Mouse (Mus musculus): Measurements from ENCODE around the gene Gm5089. TPM values are rescaled to one million over a fixed set of nuclear protein-coding genes. Genes with fewer than 3 reads are reported as not detected.

Gene Gm5089
- polyA plus RNA-seq, 1 experiment, result not detected

DNA sequence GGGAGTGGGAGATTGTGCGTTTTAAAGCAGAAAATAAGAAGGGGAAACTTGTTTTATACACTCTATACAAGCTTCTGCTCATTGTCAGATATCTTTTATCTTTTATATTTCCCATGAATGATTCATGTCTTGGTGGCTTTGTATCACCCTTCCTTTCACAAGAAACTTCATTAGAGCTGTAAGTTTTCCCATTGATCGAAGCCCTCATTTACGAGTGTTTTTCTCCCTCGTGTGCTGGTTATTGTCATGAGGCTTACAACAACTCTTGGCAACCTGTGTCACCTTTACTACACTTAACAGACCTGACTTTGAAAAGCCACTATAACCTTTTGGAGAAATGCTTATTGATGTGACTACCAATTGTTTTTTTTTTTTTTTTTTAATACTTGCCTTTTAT, 4.6 kb upstream of the Gm5089 start:
- Histone ChIP-seq H3K9me3 (no peaks in the 10 kb centered on the region), H3K4me3 (replicated peaks) (no peak overlapping the region), H3K27me3 (replicated peaks) (peaks cover 57% of the 10 kb centered on the region), H3K36me3 (replicated peaks; ENCODE audit: low read length) (no peaks in the 10 kb centered on the region), H3K4me1 (peaks cover 8% of the 10 kb centered on the region)
- TF ChIP-seq FLI1 (IDR thresholded peaks at IDR 0.05; ENCODE audit: low read length) (no peak), GATA1 (IDR thresholded peaks at IDR 0.05; ENCODE audit: borderline replicate concordance, low read length) (no peak)

DNA sequence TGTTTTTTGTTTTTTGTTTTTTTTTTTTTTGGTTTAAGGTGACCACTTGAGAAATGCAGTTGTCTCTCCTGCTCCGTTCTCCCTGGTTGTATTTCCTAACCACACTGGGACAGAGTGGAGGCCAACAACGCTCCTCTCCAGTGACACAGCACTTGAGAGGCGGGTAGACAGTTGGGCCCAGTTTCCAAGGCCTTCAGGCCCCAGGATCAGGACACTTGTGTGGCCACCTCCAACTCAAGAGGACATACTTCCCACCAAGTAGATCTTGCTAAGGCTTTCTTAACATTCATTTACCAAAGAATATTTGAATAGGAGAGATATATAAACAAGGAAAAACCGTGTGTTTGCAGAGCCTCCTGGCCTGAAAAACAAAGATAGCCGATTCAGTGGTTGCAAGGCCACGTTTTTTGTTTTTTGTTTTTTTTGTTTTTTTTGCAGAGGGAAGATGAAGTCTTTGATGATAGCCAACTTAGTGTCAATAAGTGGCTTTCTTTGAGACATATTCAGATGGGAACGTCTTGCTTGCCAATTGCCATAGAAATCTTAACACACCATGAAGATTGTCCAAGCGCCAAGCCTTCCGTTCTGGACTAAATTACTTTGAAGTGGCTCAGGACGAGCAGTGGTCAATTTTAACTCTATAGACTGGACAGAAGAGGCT, 4.1 kb upstream of the Gm5089 start:
- H3K27me3 ChIP-seq (replicated peaks), result peaks cover 58% of the 10 kb centered on the region
- TF ChIP-seq FLI1 (IDR thresholded peaks at IDR 0.05; ENCODE audit: low read length) (no peak), GATA1 (IDR thresholded peaks at IDR 0.05; ENCODE audit: borderline replicate concordance, low read length) (no peak)
- H3K4me3 ChIP-seq (replicated peaks), result no peak overlapping the region
- H3K9me3 ChIP-seq, result no peaks in the 10 kb centered on the region
- H3K4me1 ChIP-seq, result peaks cover 8% of the 10 kb centered on the region
- H3K36me3 ChIP-seq (replicated peaks; ENCODE audit: low read length), result no peaks in the 10 kb centered on the region

DNA sequence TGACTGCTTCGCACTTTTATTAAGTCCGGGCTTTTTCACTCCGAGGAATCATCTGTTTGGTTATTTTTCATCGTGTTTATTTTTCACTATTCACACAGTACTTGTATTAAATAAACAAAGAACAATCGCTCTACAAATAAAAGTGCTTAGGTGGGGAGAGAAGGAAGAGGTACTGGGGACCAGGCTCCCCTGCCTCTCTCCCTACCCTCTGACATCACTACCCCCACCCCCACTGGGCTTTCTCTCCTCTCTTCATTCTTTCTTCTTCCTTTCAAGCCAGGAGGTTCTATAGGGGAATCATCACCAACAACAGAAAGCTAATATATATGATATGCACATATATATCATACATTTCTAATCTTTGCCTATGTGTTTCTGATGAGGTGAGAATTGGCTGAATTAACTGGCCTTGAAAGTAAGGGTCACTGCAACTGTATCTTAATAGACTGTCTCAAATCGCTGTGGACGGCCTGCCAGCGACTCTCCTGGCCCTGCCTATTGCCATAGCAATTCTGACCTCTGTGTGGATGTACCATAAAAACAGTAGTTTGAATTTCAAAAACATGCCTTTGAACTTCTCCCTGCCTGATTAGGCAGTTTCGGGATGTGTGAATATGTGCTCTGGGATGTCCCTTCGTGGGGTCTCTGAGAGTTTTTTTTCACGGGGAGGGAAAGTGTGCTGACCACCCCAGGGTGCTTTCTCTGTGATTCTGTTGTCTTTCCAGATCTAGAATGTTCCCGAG, 3.3 kb upstream of the Gm5089 start:
- peak overlapping the region; percentile 51 for H3K4me3 ChIP-seq (replicated peaks)
- peaks cover 8% of the 10 kb centered on the region for H3K4me1 ChIP-seq
- peaks cover 62% of the 10 kb centered on the region for H3K27me3 ChIP-seq (replicated peaks)
- H3K36me3 ChIP-seq (replicated peaks; ENCODE audit: low read length), result no peaks in the 10 kb centered on the region
- TF ChIP-seq GATA1 (IDR thresholded peaks at IDR 0.05; ENCODE audit: borderline replicate concordance, low read length) (no peak), FLI1 (IDR thresholded peaks at IDR 0.05; ENCODE audit: low read length) (no peak)
- H3K9me3 ChIP-seq, result no peaks in the 10 kb centered on the region

DNA sequence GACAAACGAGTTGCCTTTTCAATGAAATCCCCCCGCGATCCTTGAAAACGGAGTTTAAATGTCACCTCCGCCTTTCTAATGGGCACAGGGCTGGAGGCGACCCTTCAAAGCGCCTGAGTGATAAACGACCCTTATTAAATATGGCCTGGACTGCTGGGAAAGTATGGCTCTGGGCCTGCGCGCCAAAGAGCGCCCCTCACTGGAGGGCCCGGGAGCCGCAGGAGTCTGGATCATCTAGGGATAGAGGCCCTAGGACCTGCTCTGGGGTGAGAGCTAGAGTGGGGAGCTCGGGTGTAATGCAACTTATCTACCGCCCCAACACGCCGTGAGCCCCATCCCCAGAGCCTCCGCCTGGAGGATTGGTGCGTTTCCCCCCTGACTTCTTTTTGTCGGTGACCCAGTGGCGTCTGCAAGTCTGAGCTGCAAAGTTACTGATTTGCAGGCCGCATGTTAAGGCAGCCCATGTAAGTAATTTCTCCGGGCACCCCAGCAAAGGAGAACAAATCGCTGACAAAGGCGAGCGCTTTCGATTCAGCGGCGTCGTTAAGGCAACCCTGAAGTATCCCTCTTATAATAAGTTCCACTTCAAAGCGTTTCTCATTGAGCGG, 2.6 kb upstream of the Gm5089 start:
- TF ChIP-seq GATA1 (IDR thresholded peaks at IDR 0.05; ENCODE audit: borderline replicate concordance, low read length) (no peak), FLI1 (IDR thresholded peaks at IDR 0.05; ENCODE audit: low read length) (no peak)
- Histone ChIP-seq H3K4me1 (peaks cover 8% of the 10 kb centered on the region), H3K9me3 (no peaks in the 10 kb centered on the region), H3K4me3 (replicated peaks) (peak overlapping the region; percentile 81), H3K27me3 (replicated peaks) (peaks cover 67% of the 10 kb centered on the region), H3K36me3 (replicated peaks; ENCODE audit: low read length) (no peaks in the 10 kb centered on the region)

DNA sequence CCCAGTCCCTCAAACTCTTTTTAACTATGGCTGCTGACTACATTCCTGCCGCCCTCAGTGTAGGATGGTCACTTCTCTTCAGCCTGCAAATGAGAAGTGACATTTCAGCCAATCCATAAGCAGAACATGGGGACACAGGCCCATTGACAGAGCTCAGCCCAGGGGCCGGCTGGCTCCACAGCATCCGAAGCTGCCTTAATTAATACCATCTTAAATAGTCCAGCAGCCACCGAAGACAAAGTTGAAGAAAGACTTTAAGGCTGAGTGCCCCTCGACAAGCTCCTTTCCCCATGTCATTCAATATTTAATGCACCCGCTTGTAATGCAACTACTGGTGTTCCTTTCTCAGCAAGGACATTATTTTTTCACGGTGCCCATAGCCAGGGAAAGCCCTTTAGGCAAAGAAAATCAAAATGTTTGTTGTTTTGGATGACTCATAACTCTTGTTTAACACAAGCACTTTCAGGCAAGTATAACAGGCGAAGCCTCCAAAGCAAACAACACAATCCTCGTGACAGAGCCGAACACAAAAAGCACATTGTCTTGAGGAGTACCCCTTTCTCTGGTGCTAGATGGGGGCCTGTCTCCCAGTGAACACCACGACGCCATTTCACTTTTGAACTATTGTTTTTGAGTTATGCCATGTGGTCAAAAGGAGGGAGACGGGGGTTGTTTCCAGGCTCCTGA, 1.9 kb upstream of the Gm5089 start:
- no peak for TF ChIP-seq GATA1 (IDR thresholded peaks at IDR 0.05; ENCODE audit: borderline replicate concordance, low read length)
- TF ChIP-seq FLI1 (IDR thresholded peaks at IDR 0.05; ENCODE audit: low read length), result no peak
- Histone ChIP-seq H3K9me3 (no peaks in the 10 kb centered on the region), H3K4me1 (peaks cover 8% of the 10 kb centered on the region), H3K27me3 (replicated peaks) (peaks cover 69% of the 10 kb centered on the region), H3K36me3 (replicated peaks; ENCODE audit: low read length) (no peaks in the 10 kb centered on the region), H3K4me3 (replicated peaks) (peak overlapping the region; percentile 14)

DNA sequence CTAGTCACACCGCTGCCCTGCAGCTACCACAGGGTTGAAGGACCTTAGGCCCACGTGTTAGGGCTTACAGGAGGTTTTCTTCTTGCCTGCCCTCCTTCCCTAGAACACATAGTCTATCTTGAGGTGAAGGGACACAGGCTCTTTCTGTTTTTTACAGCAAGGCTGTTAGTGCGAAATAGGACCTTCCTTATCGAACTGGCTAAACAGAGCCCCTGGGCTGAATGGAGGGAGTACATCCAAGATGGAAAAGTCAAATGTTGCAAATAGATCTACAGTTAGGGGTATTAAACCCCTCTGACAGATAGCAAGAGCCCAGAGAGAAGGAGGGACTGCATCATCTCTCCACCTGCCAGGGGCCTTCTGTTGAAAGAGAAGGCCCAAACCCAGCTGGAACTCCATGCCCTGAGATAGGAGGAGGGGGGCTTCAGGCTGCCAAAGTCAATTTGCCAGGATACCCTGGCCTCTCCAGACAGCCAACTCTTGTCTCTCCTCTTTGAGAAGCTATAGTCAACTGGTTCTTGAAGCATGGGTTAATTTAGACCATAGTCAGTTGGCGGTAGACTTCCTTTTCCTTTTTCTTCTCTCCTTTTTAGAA, 733 bp upstream of the Gm5089 start:
- Histone ChIP-seq H3K4me1 (peaks cover 8% of the 10 kb centered on the region), H3K36me3 (replicated peaks; ENCODE audit: low read length) (no peaks in the 10 kb centered on the region), H3K9me3 (no peaks in the 10 kb centered on the region), H3K27me3 (replicated peaks) (peaks cover 75% of the 10 kb centered on the region), H3K4me3 (replicated peaks) (no peak overlapping the region)
- TF ChIP-seq GATA1 (IDR thresholded peaks at IDR 0.05; ENCODE audit: borderline replicate concordance, low read length), result no peak
- no peak for TF ChIP-seq FLI1 (IDR thresholded peaks at IDR 0.05; ENCODE audit: low read length)

DNA sequence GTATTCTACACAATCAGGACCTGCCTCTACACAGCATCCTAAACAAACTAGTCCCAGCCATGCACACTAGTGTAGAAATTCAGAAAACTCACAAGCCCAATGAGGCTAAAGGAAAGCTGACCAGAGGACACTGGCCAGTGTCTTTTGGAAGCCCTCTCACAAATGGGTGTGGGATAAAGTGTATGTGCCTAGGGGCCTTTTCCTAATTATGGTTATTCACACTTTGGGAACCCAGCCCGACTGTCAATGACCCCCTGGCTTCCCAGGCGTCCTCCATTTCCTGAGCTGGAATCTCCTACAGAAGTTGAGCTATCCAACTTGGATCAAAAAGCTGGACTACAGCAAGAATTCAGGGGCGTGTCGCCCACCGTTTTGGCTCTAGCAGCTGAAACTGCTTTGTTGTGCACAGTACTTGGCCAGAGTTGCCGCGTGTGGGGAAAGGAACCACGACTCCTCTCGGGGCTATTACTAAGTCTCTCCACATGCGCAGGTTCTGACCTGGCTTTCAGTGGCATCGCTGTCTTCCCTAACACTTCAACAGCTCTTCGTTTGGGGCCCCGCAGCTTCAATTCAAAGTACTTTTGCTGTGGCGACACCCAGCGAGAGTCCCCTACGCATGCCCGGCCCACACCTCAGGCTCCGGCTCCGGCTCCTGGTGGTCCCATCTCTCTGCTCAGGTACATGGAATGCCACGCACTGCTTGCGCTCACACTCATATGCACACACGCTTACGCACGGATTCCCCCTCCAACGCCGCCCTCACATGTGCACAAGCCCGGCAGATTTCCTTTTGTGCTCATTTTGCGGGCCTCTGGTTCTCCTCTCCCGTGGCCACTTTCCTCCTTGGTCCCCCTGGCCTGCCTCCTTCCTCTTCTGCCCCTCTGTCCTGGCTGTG, 1.1 kb downstream of the Gm5089 start:
- Histone ChIP-seq H3K36me3 (replicated peaks; ENCODE audit: low read length) (no peaks in the 10 kb centered on the region), H3K9me3 (no peaks in the 10 kb centered on the region), H3K4me3 (replicated peaks) (no peak overlapping the region), H3K4me1 (peaks cover 8% of the 10 kb centered on the region), H3K27me3 (replicated peaks) (peaks cover 76% of the 10 kb centered on the region)
- TF ChIP-seq FLI1 (IDR thresholded peaks at IDR 0.05; ENCODE audit: low read length) (no peak), GATA1 (IDR thresholded peaks at IDR 0.05; ENCODE audit: borderline replicate concordance, low read length) (no peak)

DNA sequence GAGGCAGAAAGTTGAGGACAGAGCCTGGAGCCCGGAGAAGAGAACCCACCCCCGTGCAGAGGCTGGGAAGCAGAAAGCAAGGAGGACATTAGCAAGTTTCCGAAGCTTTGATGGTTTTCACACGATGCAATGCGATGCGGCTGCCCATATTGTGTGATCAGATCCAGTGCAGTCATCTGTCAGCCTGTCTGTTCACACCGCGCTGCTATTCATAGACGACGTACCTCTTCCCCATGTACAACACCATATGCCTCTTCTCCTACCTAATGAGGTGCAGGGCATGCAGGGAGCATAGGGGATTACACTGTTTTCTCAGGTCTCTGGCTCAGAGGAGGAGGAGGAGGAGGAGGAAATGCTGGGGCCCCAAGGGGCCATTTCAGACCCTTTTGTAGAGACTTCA, 14.1 kb downstream of the Gm5089 start:
- Histone ChIP-seq H3K36me3 (replicated peaks; ENCODE audit: low read length) (no peaks in the 10 kb centered on the region), H3K4me3 (replicated peaks) (no peak overlapping the region), H3K4me1 (no peaks in the 10 kb centered on the region), H3K27me3 (replicated peaks) (peaks cover 21% of the 10 kb centered on the region), H3K9me3 (no peaks in the 10 kb centered on the region)
- TF ChIP-seq GATA1 (IDR thresholded peaks at IDR 0.05; ENCODE audit: borderline replicate concordance, low read length) (no peak), FLI1 (IDR thresholded peaks at IDR 0.05; ENCODE audit: low read length) (no peak)

DNA sequence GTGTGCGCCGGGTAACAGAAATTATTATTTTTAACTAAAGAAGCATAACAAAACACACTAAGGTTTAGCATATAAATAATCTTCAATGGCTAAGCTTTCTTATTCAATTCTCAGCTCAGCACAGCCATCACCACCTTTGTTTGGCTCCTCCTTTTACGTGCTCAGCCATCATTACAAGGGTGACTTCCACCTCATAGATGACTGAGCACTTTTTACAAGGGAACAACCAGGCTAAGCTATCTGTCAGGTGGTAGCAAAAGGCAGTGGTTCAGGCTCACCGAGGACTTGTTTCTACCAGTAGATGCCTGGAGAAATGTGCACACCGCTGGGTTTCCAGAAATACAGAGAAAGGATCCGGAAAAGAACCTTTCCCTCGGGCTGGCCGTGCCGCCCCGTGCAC, 16.9 kb downstream of the Gm5089 start:
- peaks cover 16% of the 10 kb centered on the region for H3K27me3 ChIP-seq (replicated peaks)
- H3K4me3 ChIP-seq (replicated peaks), result no peak overlapping the region
- TF ChIP-seq FLI1 (IDR thresholded peaks at IDR 0.05; ENCODE audit: low read length) (no peak), GATA1 (IDR thresholded peaks at IDR 0.05; ENCODE audit: borderline replicate concordance, low read length) (no peak)
- H3K36me3 ChIP-seq (replicated peaks; ENCODE audit: low read length), result no peaks in the 10 kb centered on the region
- no peaks in the 10 kb centered on the region for H3K4me1 ChIP-seq
- H3K9me3 ChIP-seq, result no peaks in the 10 kb centered on the region

Measured in megakaryocyte, embryonic 14.5 days (primary cell).